Mouse (Mus musculus) hindbrain, embryonic 10.5 days (tissue): Measurements from ENCODE around the gene Slc25a12. TPM values are rescaled to one million over a fixed set of nuclear protein-coding genes. Genes with fewer than 3 reads are reported as not detected.

Experiments used
- DNase-seq: peaks from one replicate; pipeline ENCODE4 v3.0.0-alpha.2; 2017; ENCODE audit warnings: low spot score
- H3K27ac ChIP-seq: fragments of 300-500 bp; sonication (generic); 2 replicates; pipeline ENCODE4 v1.5.1; 2016; ENCODE audit warnings: mild to moderate bottlenecking, moderate library complexity
- H3K27me3 ChIP-seq: fragments of 300-500 bp; sonication (generic); 2 replicates; pipeline ENCODE4 v1.6.1; 2016; ENCODE audit warnings: mild to moderate bottlenecking; ENCODE audit not compliant: poor library complexity, insufficient read depth, severe bottlenecking
- H3K36me3 ChIP-seq: fragments of 300-500 bp; sonication (generic); 2 replicates; pipeline ENCODE4 v1.6.1; 2016; ENCODE audit warnings: mild to moderate bottlenecking, moderate library complexity
- H3K4me1 ChIP-seq: fragments of 300-500 bp; sonication (generic); replicated peaks from 2 replicates; pipeline ENCODE4 v1.6.1; 2016; ENCODE audit warnings: mild to moderate bottlenecking
- H3K4me3 ChIP-seq: fragments of 300-500 bp; sonication (generic); 2 replicates; pipeline ENCODE4 v1.5.1; 2016; ENCODE audit warnings: mild to moderate bottlenecking, moderate library complexity
- H3K9me3 ChIP-seq: fragments of 300-500 bp; sonication (generic); 2 replicates; pipeline ENCODE4 v1.6.1; 2016; ENCODE audit warnings: mild to moderate bottlenecking, moderate library complexity
- WGBS: fragments of 180-500 bp; shearing (Covaris S2); methylation state at CpG from one replicate; pipeline ENCODE4 v1.1.7; 2016; 5-methylcytosine and 5-hydroxymethylcytosine counted together
- polyA plus RNA-seq: library from polyadenylated mRNA; unstranded; fragments of >200 nt; fragmentation: Nextera tagmentation; extraction: Ambion mirVana; gene quantifications from 2 replicates; pipeline ENCODE4 v1.2.1, GENCODE M21; 2016

The Slc25a12 gene
- polyA plus RNA-seq, 1 experiment from 2014 or later = 36.4 TPM

DNA sequence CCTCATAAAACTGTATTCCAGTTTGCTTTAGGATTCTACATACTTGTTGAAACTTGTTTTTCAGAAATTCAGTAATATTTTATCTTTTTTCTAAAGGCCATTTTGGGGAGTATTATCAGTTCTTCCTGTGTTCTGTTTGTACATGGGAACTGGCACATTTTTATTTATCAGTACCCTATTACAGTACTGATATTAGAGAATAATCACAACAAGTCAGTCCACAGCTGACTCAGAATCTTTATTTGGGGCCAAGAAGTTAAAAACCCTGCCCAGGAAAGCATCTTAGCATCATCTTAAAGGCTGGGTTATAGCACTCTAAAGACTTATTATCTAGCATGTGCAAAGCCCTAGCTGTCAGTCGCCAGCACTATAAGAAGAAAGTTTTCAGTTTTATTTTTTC is 137.9 kb downstream of the Slc25a12 start:
- no peak for DNase-seq
- Histone ChIP-seq H3K36me3 (peaks cover 50% of the 10 kb centered on the region), H3K4me3 (no peak overlapping the region), H3K27ac (no peak overlapping the region), H3K9me3 (no peaks in the 10 kb centered on the region), H3K27me3 (no peaks in the 10 kb centered on the region), H3K4me1 (no peaks in the 10 kb centered on the region)
- 93% methylated on average over 1 of the region's 1 CpGs for WGBS

DNA sequence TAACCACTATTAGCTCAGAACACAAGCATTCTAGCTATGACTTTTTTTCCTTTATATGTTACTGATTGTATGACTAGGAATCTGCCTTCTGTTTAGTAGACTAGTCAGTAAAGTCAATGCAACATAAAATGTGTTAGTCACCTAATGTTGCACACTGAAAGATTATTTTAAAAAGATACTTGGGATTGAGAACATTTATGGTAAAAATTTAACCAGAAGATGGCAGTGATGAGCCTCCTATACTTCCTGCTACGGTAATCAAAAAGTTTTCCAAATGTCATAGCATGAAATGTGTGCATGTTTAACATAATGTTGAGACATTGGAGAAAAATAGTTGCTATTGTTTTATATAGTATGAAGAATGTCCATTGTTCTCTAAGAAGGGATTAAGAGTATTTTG is 140.2 kb downstream of the Slc25a12 start:
- no peaks in the 10 kb centered on the region for H3K27me3 ChIP-seq
- H3K9me3 ChIP-seq = no peaks in the 10 kb centered on the region
- DNase-seq = no peak
- H3K27ac ChIP-seq = no peak overlapping the region
- H3K4me3 ChIP-seq = no peak overlapping the region
- peaks cover 66% of the 10 kb centered on the region for H3K36me3 ChIP-seq
- WGBS = 69% methylated on average over 1 of the region's 1 CpGs
- H3K4me1 ChIP-seq = no peaks in the 10 kb centered on the region

Other genes starting within 250 kb of the Slc25a12 start
- gene Cybrd1, start 249.8 kb downstream of the Slc25a12 start, polyA plus RNA-seq = 0.32 and 0.67 TPM in 2 replicates
- 116 and 123 TPM in 2 replicates for gene Dync1i2, start 156.0 kb downstream of the Slc25a12 start, polyA plus RNA-seq
- gene Hat1, start 21.2 kb upstream of the Slc25a12 start, polyA plus RNA-seq = 165 and 199 TPM in 2 replicates
- gene Metap1d, start 85.5 kb upstream of the Slc25a12 start, polyA plus RNA-seq = 26.1 and 27.2 TPM in 2 replicates
- gene Dlx1, start 160.4 kb upstream of the Slc25a12 start, polyA plus RNA-seq = 6.4 and 9.9 TPM in 2 replicates
- gene Dlx2, start 179.0 kb upstream of the Slc25a12 start, polyA plus RNA-seq = 7.6 and 7.8 TPM in 2 replicates